Mouse (Mus musculus) kidney, adult 2 months (tissue): ENCODE data around the gene Caln1.

Source experiments
- CTCF ChIP-seq: fragments of 200-500 bp; conservative IDR thresholded peaks from 2 replicates; pipeline ENCODE4 v1.5.1; 2011; ENCODE audit warnings: low read depth, mild to moderate bottlenecking, control low read depth, low read length, moderate library complexity, mixed read lengths; ENCODE audit not compliant: insufficient read depth, insufficient read length
- POLR2A ChIP-seq: fragments of 200-500 bp; IDR thresholded peaks from one replicate; pipeline ENCODE4 v1.6.1; 2011; ENCODE audit warnings: low read depth, low read length, control low read depth

GRCm38 (mm10) chr5:130771061-130771741 is 401.9 kb downstream of the Caln1 start:
- TF ChIP-seq CTCF = no peak
- TF ChIP-seq POLR2A = no peak
